Mouse (Mus musculus): ENCODE data around the gene Il9.

DNA sequence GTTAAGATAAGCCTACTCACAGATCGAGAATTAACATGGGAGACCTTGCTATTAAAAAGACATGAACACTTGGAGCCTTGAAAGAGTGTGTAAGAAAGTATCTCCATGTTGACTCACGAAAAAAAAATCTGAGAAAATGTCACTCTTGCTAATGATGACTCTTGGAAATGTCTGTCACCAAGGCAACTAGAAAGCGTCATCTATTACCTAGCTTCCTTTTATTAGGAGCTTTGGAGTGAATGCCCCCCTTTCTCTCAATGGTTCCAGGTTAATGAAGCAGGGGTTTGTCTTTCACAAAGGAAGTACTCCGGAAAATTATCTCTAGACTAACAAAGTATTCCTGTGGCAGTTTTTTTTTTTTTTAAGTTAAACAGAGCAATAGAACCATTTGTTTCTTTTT lies 34.3 kb upstream of the Il9 start:
- TF ChIP-seq REST (IDR thresholded peaks at IDR 0.05; ENCODE audit: insufficient read depth, insufficient read length) = no peak
- TF ChIP-seq TCF12 (IDR thresholded peaks at IDR 0.05; ENCODE audit: insufficient read depth, poor library complexity, severe bottlenecking) = no peak
- no peak for TF ChIP-seq POLR2A (IDR thresholded peaks at IDR 0.05; ENCODE audit: insufficient read length, low read depth)
- TF ChIP-seq USF1 (IDR thresholded peaks at IDR 0.05; ENCODE audit: low read depth) = no peak
- no peak for TF ChIP-seq SRF (IDR thresholded peaks at IDR 0.05; ENCODE audit: control insufficient read depth, insufficient read length, low read depth)
- TF ChIP-seq MYOD1 (IDR thresholded peaks at IDR 0.05; ENCODE audit: control insufficient read depth in 1 of 3, insufficient read length in 2 of 3, low read depth in 2 of 3) = no peak
- no peak for TF ChIP-seq MAX (IDR thresholded peaks at IDR 0.05; ENCODE audit: low read depth)
- TF ChIP-seq TCF3 (IDR thresholded peaks at IDR 0.05; ENCODE audit: insufficient read length, low read depth) = no peak
- no peak for TF ChIP-seq E2F4 (IDR thresholded peaks at IDR 0.05; ENCODE audit: insufficient read depth)
- TF ChIP-seq CEBPB (IDR thresholded peaks at IDR 0.05; ENCODE audit: insufficient read depth, poor library complexity, severe bottlenecking) = no peak
- TF ChIP-seq POLR2AphosphoS2 (IDR thresholded peaks at IDR 0.05; ENCODE audit: insufficient read length, low read depth) = no peak
